Mouse (Mus musculus) hindlimb bud, embryonic 11.5 days (tissue): ENCODE measurements around the gene 1700067K01Rik.

Experiments
- DNase-seq: peaks from one replicate; pipeline ENCODE4 v3.0.0-alpha.2; 2012; ENCODE audit warnings: low read depth, low spot score; ENCODE audit errors: extremely low spot score

1700067K01Rik gene

GRCm38 (mm10) chr8:84010625-84011611, 9.6 kb downstream of the 1700067K01Rik start:
- DNase-seq, result no peak

- no peak for DNase-seq
Observed at GRCm38 (mm10) chr8:84011705-84012498, 10.6 kb downstream of the 1700067K01Rik start, which contains the start of gene 2210011C24Rik. Gene 2210011C24Rik (minus strand): TSS chr8:84012171.

- DNase-seq, result no peak
Observed at GRCm38 (mm10) chr8:84012499-84013165, 11.3 kb downstream of the 1700067K01Rik start.

GRCm38 (mm10) chr8:84015833-84016232, 14.5 kb downstream of the 1700067K01Rik start:
- DNase-seq, result no peak

GRCm38 (mm10) chr8:84019738-84020137, 18.4 kb downstream of the 1700067K01Rik start:
- no peak for DNase-seq

- DNase-seq, result no peak
Observed at GRCm38 (mm10) chr8:84021096-84021495, 19.8 kb downstream of the 1700067K01Rik start, which contains the start of gene Palm3. Gene Palm3 (plus strand): TSS chr8:84021471.

- no peak for DNase-seq
Observed at GRCm38 (mm10) chr8:84021569-84021968, 20.3 kb downstream of the 1700067K01Rik start.

- no peak for DNase-seq
Observed at GRCm38 (mm10) chr8:84023085-84023484, 21.8 kb downstream of the 1700067K01Rik start.

GRCm38 (mm10) chr8:84023631-84024030, 22.3 kb downstream of the 1700067K01Rik start:
- DNase-seq, result no peak

GRCm38 (mm10) chr8:84024171-84024570, 22.9 kb downstream of the 1700067K01Rik start:
- no peak for DNase-seq

- DNase-seq, result no peak
Observed at GRCm38 (mm10) chr8:84025863-84026262, 24.6 kb downstream of the 1700067K01Rik start.

- no peak for DNase-seq
Observed at GRCm38 (mm10) chr8:84027449-84027848, 26.1 kb downstream of the 1700067K01Rik start.

- no peak for DNase-seq
Observed at GRCm38 (mm10) chr8:84029272-84029671, 28.0 kb downstream of the 1700067K01Rik start.

GRCm38 (mm10) chr8:84032777-84033176, 31.5 kb downstream of the 1700067K01Rik start:
- no peak for DNase-seq

GRCm38 (mm10) chr8:84038015-84038414, 36.7 kb downstream of the 1700067K01Rik start:
- no peak for DNase-seq

GRCm38 (mm10) chr8:84039050-84039449, 37.7 kb downstream of the 1700067K01Rik start:
- peak; percentile 66 for DNase-seq

- no peak for DNase-seq
Observed at GRCm38 (mm10) chr8:84042066-84042947, 41.0 kb downstream of the 1700067K01Rik start, which contains the start of gene Il27ra. Gene Il27ra (minus strand): TSS chr8:84042589.

GRCm38 (mm10) chr8:84042948-84043342, 41.6 kb downstream of the 1700067K01Rik start:
- DNase-seq, result no peak

- DNase-seq, result no peak
Observed at GRCm38 (mm10) chr8:84044103-84044502, 42.8 kb downstream of the 1700067K01Rik start.

GRCm38 (mm10) chr8:84044900-84045299, 43.6 kb downstream of the 1700067K01Rik start, which contains the start of gene Rln3:
Gene Rln3 (minus strand): TSS chr8:84045000.
- DNase-seq, result no peak
